Mouse (Mus musculus) cerebellum, adult 2 months (tissue): ENCODE data around the gene Tnfrsf22.
"Not testable (repeated sequence)": the region's sequence is repeated elsewhere in the genome, so short reads cannot be mapped to it uniquely, and the experiment has no call there.

Experiments used
- CTCF ChIP-seq: fragments of 200-500 bp; IDR thresholded peaks from 2 replicates; pipeline ENCODE4 v1.5.1; 2011; ENCODE audit warnings: low read depth, mild to moderate bottlenecking, control low read depth, low read length, moderate library complexity, borderline replicate concordance; ENCODE audit not compliant: insufficient read depth
- POLR2A ChIP-seq: fragments of 200-500 bp; IDR thresholded peaks from 2 replicates; pipeline ENCODE4 v1.6.1; 2011; ENCODE audit warnings: low read length, control low read depth, borderline replicate concordance; ENCODE audit not compliant: insufficient read depth

- not testable (repeated sequence) for TF ChIP-seq CTCF, POLR2A
Measured at GRCm38 (mm10) chr7:143679650-143680049, 30.2 kb upstream of the Tnfrsf22 start.
